ENCODE assay signal across 8 mouse cellular contexts in genomic region chr10:66919953-66920760, GRCm38 (mm10).
DNase-seq lines count a peak whose midpoint lies in the region; ATAC-seq and TF ChIP-seq lines count a peak whose summit lies in the region.

No protein-coding gene starts in this region.

- peak; percentile 18; the same call in 1 of the 2 replicates for TF ChIP-seq CTCF in hindbrain, postnatal 0 days (IDR thresholded peaks at IDR 0.05; ENCODE audit: low read depth)
- no peak for TF ChIP-seq CTCF in left cerebral cortex, adult 2 months (IDR thresholded peaks at IDR 0.05)

- H3K36me3 ChIP-seq in hindbrain, postnatal 0 days (ENCODE audit: insufficient read depth, low read length): no peaks in the 10 kb centered on the region

- H3K27me3 ChIP-seq in hindbrain, postnatal 0 days (ENCODE audit: insufficient read depth, low read length): no peaks in the 10 kb centered on the region

- H3K4me2 ChIP-seq in hindbrain, postnatal 0 days (ENCODE audit: low read depth, low read length): peak overlapping the region; percentile 40

- H3K9me3 ChIP-seq in hindbrain, postnatal 0 days (ENCODE audit: low read length): no peaks in the 10 kb centered on the region

- peak overlapping the region; percentile 34; the same call in 1 of the 2 replicates for H3K9ac ChIP-seq in hindbrain, postnatal 0 days (replicated peaks; ENCODE audit: low read length)

- peak; percentile 61 for ATAC-seq in common myeloid progenitor, adult 5-6 weeks (replicated peaks; ENCODE audit: low read depth, poor library complexity, severe bottlenecking)
- ATAC-seq in hindbrain, postnatal 0 days: peak; percentile 51

- H3K4me3 ChIP-seq in hindbrain, postnatal 0 days (ENCODE audit: low read length): peak overlapping the region; percentile 1
- peak overlapping the region; percentile 39 for H3K4me3 ChIP-seq in left cerebral cortex, adult 2 months

- H3K27ac ChIP-seq in hindbrain, postnatal 0 days: peak overlapping the region; percentile 79
- H3K27ac ChIP-seq in left cerebral cortex, adult 2 months: peak overlapping the region; percentile 76

- intact Hi-C loops in left cerebral cortex, adult 2 months (cut with DNase I): loop anchor here (5.0 kb wide), 3 partner anchors 82 to 267 kb away; partner anchors contain the start of genes Jmjd1c and Reep3

- WGBS in hindbrain, postnatal 0 days: 1% methylated on average over 14 of the region's 14 CpGs

- peaks cover 17% of the 10 kb centered on the region; the same call in 1 of the 2 replicates for H3K4me1 ChIP-seq in hindbrain, postnatal 0 days (ENCODE audit: insufficient read depth, low read length)

- DNase-seq in adrenal gland, adult (ENCODE audit: inconsistent age in 2 of 2, low spot score in 1 of 2): peak; percentile 91 to 94
- DNase-seq in gastrocnemius, postnatal 10 days: peak; percentile 84
- peak; percentile 96 for DNase-seq in hindbrain, postnatal 0 days (ENCODE audit: low spot score)
- peak; percentile 69 to 79 for DNase-seq in left cerebral cortex, adult 2 months (ENCODE audit: extremely low spot score in 1 of 2, low spot score in 2 of 2)
- peak; percentile 77 to 88 for DNase-seq in lung, postnatal 4 days
- peak; percentile 77 for DNase-seq in right cerebral cortex, adult 18-20 months
- no peak for DNase-seq in T-cell, adult 2 months (ENCODE audit: low spot score)
